Mouse (Mus musculus): Measurements from ENCODE around the gene S1pr3. TPM values are rescaled to one million over a fixed set of nuclear protein-coding genes. Genes with fewer than 3 reads are reported as not detected.

S1pr3 gene
- polyA plus RNA-seq, 1 experiment from 2014 or later = 123 TPM

Other genes starting within 250 kb of the S1pr3 start
- 0.75 and 2.0 TPM in 2 replicates for gene Nxnl2, start 237.6 kb upstream of the S1pr3 start, polyA plus RNA-seq (2016; fragmentation: Nextera tagmentation; extraction: Ambion mirVana)
- 0.11 and 0.14 TPM in 2 replicates for gene Shc3, start 160.8 kb downstream of the S1pr3 start, polyA plus RNA-seq (2016; fragmentation: Nextera tagmentation; extraction: Ambion mirVana)
- 393 and 424 TPM in 2 replicates for gene Cks2, start 236.6 kb downstream of the S1pr3 start, polyA plus RNA-seq (2016; fragmentation: Nextera tagmentation; extraction: Ambion mirVana)
- 25.4 and 27.8 TPM in 2 replicates for gene Secisbp2, start 243.1 kb downstream of the S1pr3 start, polyA plus RNA-seq (2016; fragmentation: Nextera tagmentation; extraction: Ambion mirVana)

All from limb, embryonic 10.5 days (tissue).